Mouse (Mus musculus) CH12.LX (cell line): ENCODE results near the gene B3gnt8. TPM values are rescaled to one million over a fixed set of nuclear protein-coding genes. Genes with fewer than 3 reads are reported as not detected.

ENCODE experiments used
- DNase-seq: peaks from one replicate; pipeline ENCODE4 v3.0.0-alpha.2; 2013; ENCODE audit errors: extremely low read depth
- H3K27ac ChIP-seq: 2 replicates; pipeline ENCODE4 v1.5.1; 2012; ENCODE audit warnings: low read depth, mild to moderate bottlenecking, control low read depth, moderate library complexity; ENCODE audit not compliant: insufficient read depth
- H3K27me3 ChIP-seq: replicated peaks from 2 replicates; pipeline ENCODE3; 2012; ENCODE audit warnings: inconsistent platforms
- H3K36me3 ChIP-seq, 2 experiments: replicated peaks in 1 of 2; 2 replicates each; pipeline versions ENCODE3 to v1.6.1; 2012; ENCODE audit warnings: inconsistent platforms in 1 of 2, low read length in 1 of 2, mild to moderate bottlenecking in 1 of 2, mixed read lengths in 1 of 2, moderate library complexity in 1 of 2; ENCODE audit not compliant: control insufficient read depth in 1 of 2, insufficient read depth in 1 of 2
- H3K4me1 ChIP-seq, 2 experiments: 2 replicates each; pipeline ENCODE4 v1.6.1; 2012; ENCODE audit warnings: inconsistent platforms in 1 of 2, moderate library complexity in 1 of 2; ENCODE audit not compliant: insufficient read depth in 2 of 2, control insufficient read depth in 1 of 2
- H3K4me2 ChIP-seq: 2 replicates; pipeline ENCODE4 v1.6.1; 2012; ENCODE audit warnings: low read depth, mild to moderate bottlenecking, control low read depth; ENCODE audit not compliant: poor library complexity, insufficient read depth, severe bottlenecking
- H3K4me3 ChIP-seq, 3 experiments: fragments of 150-350 bp in 1 of 3; sonication (generic) in 1 of 3; replicated peaks in 1 of 3; 2 replicates each; pipeline versions ENCODE3 to v1.5.1; 2011 to 2012; ENCODE audit warnings: low read depth in 2 of 3, low read length in 2 of 3, mild to moderate bottlenecking in 2 of 3, moderate library complexity in 2 of 3, control low read depth in 1 of 3, improper control_type of control experiment in 1 of 3, inconsistent platforms in 1 of 3, mixed read lengths in 1 of 3; ENCODE audit not compliant: poor library complexity in 1 of 3
- H3K79me2 ChIP-seq: replicated peaks from 2 replicates; pipeline ENCODE4 v1.6.1; 2012; ENCODE audit warnings: mild to moderate bottlenecking, moderate library complexity; ENCODE audit not compliant: control insufficient read depth, poor library complexity, insufficient read depth, severe bottlenecking; ENCODE audit errors: extremely low read depth
- H3K9ac ChIP-seq: 2 replicates; pipeline ENCODE4 v1.6.1; 2012; ENCODE audit warnings: low read depth, mild to moderate bottlenecking, control low read depth, moderate library complexity; ENCODE audit not compliant: insufficient read depth
- H3K9me3 ChIP-seq: replicated peaks from 2 replicates; pipeline ENCODE3; 2012; ENCODE audit warnings: low read length, inconsistent platforms, mixed read lengths
- BHLHE40 ChIP-seq: IDR thresholded peaks from 2 replicates; pipeline ENCODE4 v1.6.1; 2011; ENCODE audit warnings: mild to moderate bottlenecking, low read depth, low read length, improper control_type of control experiment
- CHD1 ChIP-seq: IDR thresholded peaks from 2 replicates; pipeline ENCODE4 v1.6.1; 2012; ENCODE audit warnings: low read depth, low read length, improper control_type of control experiment, inconsistent platforms
- E2F4 ChIP-seq: IDR thresholded peaks from 2 replicates; pipeline ENCODE4 v1.6.1; 2011; ENCODE audit warnings: low read depth, low read length, improper control_type of control experiment; ENCODE audit not compliant: insufficient replicate concordance
- EP300 ChIP-seq: IDR thresholded peaks from 2 replicates; pipeline ENCODE4 v1.6.1; 2011; ENCODE audit warnings: low read length, improper control_type of control experiment
- JUN ChIP-seq: IDR thresholded peaks from 2 replicates; pipeline ENCODE4 v1.6.1; 2011; ENCODE audit warnings: low read depth, mild to moderate bottlenecking, low read length, improper control_type of control experiment, moderate library complexity; ENCODE audit not compliant: insufficient read depth
- KAT2A ChIP-seq: IDR thresholded peaks from 2 replicates; pipeline ENCODE4 v1.6.1; 2012; ENCODE audit warnings: low read length, improper control_type of control experiment, inconsistent platforms; ENCODE audit not compliant: insufficient replicate concordance
- MAX ChIP-seq: IDR thresholded peaks from 2 replicates; pipeline ENCODE4 v1.6.1; 2011; ENCODE audit warnings: low read length, improper control_type of control experiment
- MEF2A ChIP-seq: IDR thresholded peaks from 2 replicates; pipeline ENCODE4 v1.6.1; 2014; ENCODE audit warnings: low read depth, mild to moderate bottlenecking, inconsistent platforms, low read length, improper control_type of control experiment, borderline replicate concordance
- MYC ChIP-seq: IDR thresholded peaks from 2 replicates; pipeline ENCODE4 v1.6.1; 2011; ENCODE audit warnings: low read depth, mild to moderate bottlenecking, improper control_type of control experiment, low read length
- NELFE ChIP-seq: IDR thresholded peaks from 2 replicates; pipeline ENCODE4 v1.6.1; 2011; ENCODE audit warnings: low read depth, low read length, improper control_type of control experiment
- PAX5 ChIP-seq: IDR thresholded peaks from 2 replicates; pipeline ENCODE4 v1.6.1; 2012; ENCODE audit warnings: low read length, inconsistent platforms, mixed read lengths
- RAD21 ChIP-seq: IDR thresholded peaks from 2 replicates; pipeline ENCODE4 v1.6.1; 2011; ENCODE audit warnings: low read depth, mild to moderate bottlenecking, low read length, improper control_type of control experiment, moderate library complexity
- UBTF ChIP-seq: IDR thresholded peaks from 2 replicates; pipeline ENCODE4 v1.6.1; 2012; ENCODE audit warnings: low read depth, mild to moderate bottlenecking, inconsistent platforms, low read length, improper control_type of control experiment, moderate library complexity
- USF1 ChIP-seq: IDR thresholded peaks from 2 replicates; pipeline ENCODE4 v1.6.1; 2014; ENCODE audit warnings: low read depth, mild to moderate bottlenecking, inconsistent platforms, low read length, improper control_type of control experiment
- ZC3H11A ChIP-seq: IDR thresholded peaks from 2 replicates; pipeline ENCODE4 v1.6.1; 2012; ENCODE audit warnings: low read depth, mild to moderate bottlenecking, inconsistent platforms, low read length, improper control_type of control experiment
- ZMIZ1 ChIP-seq: IDR thresholded peaks from 2 replicates; pipeline ENCODE4 v1.6.1; 2012; ENCODE audit warnings: low read depth, mild to moderate bottlenecking, inconsistent platforms, low read length, improper control_type of control experiment
- ZNF384 ChIP-seq: IDR thresholded peaks from 2 replicates; pipeline ENCODE4 v1.6.1; 2012; ENCODE audit warnings: low read depth, low read length, improper control_type of control experiment, inconsistent platforms
- dilution Hi-C: fragments of 300-500 bp; cut with MboI; formaldehyde crosslinking; loops from 2 replicates; pipeline ENCODE4 v1.14.3; 2020; ENCODE audit warnings: low sequenced_read_pairs; ENCODE audit not compliant: extremely low pct_unique_long_range_greater_than_20kb, extremely low pct_ligation_motif_present
- in situ Hi-C: fragments of 300-500 bp; cut with MboI; formaldehyde crosslinking; loops from 3 replicates; pipeline ENCODE4 v1.14.3; 2019; ENCODE audit warnings: low sequenced_read_pairs, low pct_ligation_motif_present, low pct_unique_long_range_greater_than_20kb, mixed read lengths
- polyA plus RNA-seq: library from polyadenylated mRNA; unstranded; fragments of >175 nt; gene quantifications from 2 replicates; pipeline ENCODE4 v1.2.1, GENCODE M21; 2012; ENCODE audit warnings: low read depth; ENCODE audit not compliant: insufficient read length
- total RNA-seq, 2 experiments: library from RNA; depleted of rRNA; stranded (reverse); fragments of 300-350 nt in 1 of 2; fragments of >200 nt in 1 of 2; gene quantifications; 2 replicates each; pipeline ENCODE4 v1.2.3; 2012 to 2014

B3gnt8 gene
- total and polyA plus RNA-seq, 3 experiments: 0.21 to 0.24 TPM; not detected in 1

DNA sequence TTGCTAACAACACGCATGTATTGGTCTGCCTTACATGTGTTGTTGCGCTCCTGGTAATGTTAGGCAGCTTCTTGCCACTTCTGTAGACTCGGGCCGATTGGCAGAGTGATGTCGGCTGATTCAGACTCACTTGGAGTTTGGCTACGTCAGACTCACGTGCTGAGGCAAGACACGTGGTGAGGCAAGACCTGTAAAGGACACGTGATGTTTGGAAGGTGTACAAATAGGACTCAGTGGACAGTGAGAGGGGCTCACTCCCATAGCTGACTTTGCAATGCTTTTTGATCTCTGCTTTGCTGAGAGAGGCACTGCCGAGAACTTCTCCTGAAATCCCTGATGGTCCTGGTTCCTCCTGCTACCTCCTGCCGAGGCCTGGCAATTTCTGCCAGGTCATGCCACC, 25.8 kb upstream of the B3gnt8 start:
- H3K36me3 ChIP-seq: no peaks in the 10 kb centered on the region
- no peak overlapping the region for H3K27ac ChIP-seq
- no peaks in the 10 kb centered on the region for H3K79me2 ChIP-seq
- dilution Hi-C loops: no loop called here
- no peak overlapping the region for H3K4me3 ChIP-seq
- TF ChIP-seq ZC3H11A (no peak), BHLHE40 (peak; percentile 16; the same call in 1 of the 2 replicates), ZNF384 (no peak)
- TF ChIP-seq, all 38 proteins: peak for 1
- in situ Hi-C loops: no loop called here
- H3K27me3 ChIP-seq: peaks cover 11% of the 10 kb centered on the region
- DNase-seq: no peak
- no peak overlapping the region for H3K9ac ChIP-seq
- H3K4me2 ChIP-seq: no peak overlapping the region
- no peaks in the 10 kb centered on the region for H3K9me3 ChIP-seq
- 0 out of 4 replicates have a peak, but pooled peaks cover 4% of the 10 kb centered on the region in 2 experiments for H3K4me1 ChIP-seq

DNA sequence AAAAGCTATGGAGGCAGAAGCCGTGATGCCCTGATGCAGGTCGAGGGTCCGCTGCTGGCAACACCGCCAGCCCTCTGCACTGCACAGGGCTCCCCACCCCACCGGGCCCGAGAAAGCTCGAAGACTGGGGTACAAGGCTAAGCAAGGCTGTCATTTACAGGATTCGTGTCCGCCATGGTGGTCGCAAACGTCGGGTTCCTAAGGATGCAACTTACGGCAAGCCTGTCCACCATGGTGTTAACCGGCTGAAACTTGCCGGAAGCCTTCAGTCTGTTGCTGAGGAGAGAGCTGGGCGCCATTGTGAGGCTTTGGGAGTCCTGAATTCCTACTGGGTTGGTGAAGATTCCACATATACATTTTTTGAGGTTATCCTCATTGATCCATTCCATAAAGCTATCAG, 25.1 kb upstream of the B3gnt8 start:
- peaks cover 11% of the 10 kb centered on the region for H3K27me3 ChIP-seq
- H3K36me3 ChIP-seq: no peaks in the 10 kb centered on the region
- no peak for DNase-seq
- TF ChIP-seq RAD21 (no peak), EP300 (no peak), MEF2A (no peak), E2F4 (no peak), UBTF (no peak), KAT2A (no peak), JUN (no peak), NELFE (no peak), MAX (no peak), CHD1 (no peak), PAX5 (no peak), USF1 (no peak)
- TF ChIP-seq, all 38 proteins: peak for 0
- Histone ChIP-seq H3K9ac (no peak overlapping the region), H3K27ac (no peak overlapping the region), H3K4me3 (no peak overlapping the region), H3K9me3 (no peaks in the 10 kb centered on the region), H3K79me2 (no peaks in the 10 kb centered on the region), H3K4me1 (peaks cover 4 to 9% of the 10 kb centered on the region in 2 experiments; a peak in 1 of 4 replicates), H3K4me2 (no peak overlapping the region)
- dilution Hi-C loops: no loop called here
- in situ Hi-C loops: no loop called here

DNA sequence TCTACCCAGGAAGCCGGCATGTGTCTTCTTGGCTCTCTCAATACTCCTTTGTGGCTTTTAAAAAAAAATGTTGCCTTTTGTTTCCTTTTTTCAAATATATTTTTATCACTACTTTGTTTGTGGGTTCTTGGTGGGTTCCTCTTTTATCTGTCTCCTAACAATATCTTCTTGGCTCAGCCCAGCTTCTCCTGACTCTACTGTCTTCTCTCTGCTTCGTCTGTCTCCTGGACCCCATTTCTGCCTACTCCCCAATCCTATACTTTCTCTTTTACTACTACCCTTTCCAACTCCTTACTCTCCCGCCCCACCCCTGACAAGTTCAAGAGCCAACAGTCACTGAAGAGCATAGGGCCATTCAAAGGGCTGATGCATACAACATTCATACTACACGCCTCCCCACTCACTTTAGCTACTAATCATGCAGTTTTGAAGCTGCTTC, 19.8 kb upstream of the B3gnt8 start:
- H3K4me2 ChIP-seq: peak overlapping the region; percentile 67
- peaks cover 0 to 20% of the 10 kb centered on the region in 2 experiments; a peak in 3 of 4 replicates for H3K4me1 ChIP-seq
- H3K27ac ChIP-seq: no peak overlapping the region

More for the DNA sequence above, 19.8 kb upstream of the B3gnt8 start:
- Histone ChIP-seq H3K27me3 (no peaks in the 10 kb centered on the region), H3K79me2 (no peaks in the 10 kb centered on the region), H3K4me3 (no peak overlapping the region), H3K36me3 (no peaks in the 10 kb centered on the region), H3K9me3 (no peaks in the 10 kb centered on the region), H3K9ac (no peak overlapping the region)
- peak; percentile 40 for DNase-seq
- TF ChIP-seq UBTF (no peak), MYC (no peak), EP300 (peak; percentile 45; the same call in 1 of the 2 replicates), ZNF384 (peak; percentile 86), ZMIZ1 (no peak)
- dilution Hi-C loops: no loop called here
- in situ Hi-C loops: no loop called here
